Mouse (Mus musculus) heart, embryonic 12.5 days (tissue): Measurements from ENCODE around the gene Lmbr1. TPM values are rescaled to one million over a fixed set of nuclear protein-coding genes. Genes with fewer than 3 reads are reported as not detected.

Experiments used
- ATAC-seq: fragments of 200-750 bp; cut with Nextera tagmentation; 2 replicates; pipeline ENCODE4 v1.8.0; 2017; ENCODE audit warnings: moderate TSS enrichment, moderate library complexity; ENCODE audit not compliant: insufficient number of reproducible peaks, low FRiP score
- H3K27ac ChIP-seq: fragments of 300-500 bp; sonication (generic); 2 replicates; pipeline ENCODE4 v1.5.1; 2016; ENCODE audit warnings: mild to moderate bottlenecking, moderate library complexity; ENCODE audit not compliant: poor library complexity, severe bottlenecking
- H3K27me3 ChIP-seq: fragments of 300-500 bp; sonication (generic); replicated peaks from 2 replicates; pipeline ENCODE4 v1.6.1; 2016; ENCODE audit warnings: mild to moderate bottlenecking, moderate library complexity
- H3K36me3 ChIP-seq: fragments of 300-500 bp; sonication (generic); 2 replicates; pipeline ENCODE4 v1.6.1; 2016; ENCODE audit warnings: mild to moderate bottlenecking, moderate library complexity
- H3K4me1 ChIP-seq: fragments of 300-500 bp; sonication (generic); replicated peaks from 2 replicates; pipeline ENCODE4 v1.6.1; 2016; ENCODE audit warnings: mild to moderate bottlenecking
- H3K4me2 ChIP-seq: fragments of 300-500 bp; sonication (generic); 2 replicates; pipeline ENCODE4 v1.6.1; 2016; ENCODE audit warnings: mild to moderate bottlenecking, moderate library complexity
- H3K4me3 ChIP-seq: fragments of 300-500 bp; sonication (generic); 2 replicates; pipeline ENCODE4 v1.5.1; 2016; ENCODE audit warnings: mild to moderate bottlenecking
- H3K9ac ChIP-seq: fragments of 300-500 bp; sonication (generic); 2 replicates; pipeline ENCODE4 v1.6.1; 2016; ENCODE audit warnings: mild to moderate bottlenecking, moderate library complexity
- H3K9me3 ChIP-seq: fragments of 300-500 bp; sonication (generic); replicated peaks from 2 replicates; pipeline ENCODE4 v1.6.1; 2016; ENCODE audit warnings: mild to moderate bottlenecking, moderate library complexity
- WGBS: fragments of 180-500 bp; shearing (Covaris S2); methylation state at CpG from one replicate; pipeline ENCODE4 v1.1.7; 2016; 5-methylcytosine and 5-hydroxymethylcytosine counted together
- microRNA-seq: library from miRNA; unstranded; fragments of <30 nt; microRNA quantifications from one replicate; pipeline ENCODE4, GENCODE M21; 2017
- polyA plus RNA-seq: library from polyadenylated mRNA; unstranded; fragments of >200 nt; fragmentation: Nextera tagmentation; extraction: Ambion mirVana; gene quantifications from 2 replicates; pipeline ENCODE4 v1.2.1, GENCODE M21; 2016

The Lmbr1 gene
- polyA plus RNA-seq, 1 experiment from 2014 or later, result 14.3 TPM

GRCm38 (mm10) chr5:29198960-29199488 lies 179.2 kb downstream of the Lmbr1 start:
- Histone ChIP-seq H3K4me3 (no peak overlapping the region), H3K27ac (0 out of 2 replicates have a peak overlapping the region, but pooled peaks have one; percentile 7), H3K9me3 (no peaks in the 10 kb centered on the region), H3K27me3 (no peaks in the 10 kb centered on the region), H3K4me2 (no peak overlapping the region), H3K36me3 (no peaks in the 10 kb centered on the region), H3K4me1 (peaks cover 10% of the 10 kb centered on the region; the same call in 1 of the 2 replicates), H3K9ac (no peak overlapping the region)
- no peak for ATAC-seq
- WGBS, result 69% methylated on average over 4 of the region's 4 CpGs

GRCm38 (mm10) chr5:29197187-29197586 lies 181.0 kb downstream of the Lmbr1 start:
- Histone ChIP-seq H3K9ac (no peak overlapping the region), H3K4me1 (peaks cover 10% of the 10 kb centered on the region; the same call in 1 of the 2 replicates), H3K36me3 (no peaks in the 10 kb centered on the region), H3K27me3 (no peaks in the 10 kb centered on the region), H3K27ac (no peak overlapping the region), H3K9me3 (no peaks in the 10 kb centered on the region), H3K4me2 (no peak overlapping the region), H3K4me3 (no peak overlapping the region)
- no peak for ATAC-seq
- WGBS, result 91% methylated on average over 4 of the region's 4 CpGs

GRCm38 (mm10) chr5:29196264-29196658 lies 181.9 kb downstream of the Lmbr1 start:
- Histone ChIP-seq H3K4me1 (peaks cover 10% of the 10 kb centered on the region; the same call in 1 of the 2 replicates), H3K27me3 (no peaks in the 10 kb centered on the region), H3K27ac (no peak overlapping the region), H3K4me3 (peak overlapping the region; percentile 66), H3K36me3 (no peaks in the 10 kb centered on the region), H3K4me2 (peak overlapping the region; percentile 74), H3K9me3 (no peaks in the 10 kb centered on the region), H3K9ac (peak overlapping the region; percentile 73)
- 12% methylated on average over 12 of the region's 12 CpGs for WGBS
- ATAC-seq, result no peak

GRCm38 (mm10) chr5:29195570-29196263 lies 182.5 kb downstream of the Lmbr1 start, which contains the start of gene Rnf32:
Gene Rnf32, plus strand, starts transcription at chr5:29195992.
- no peaks in the 10 kb centered on the region for H3K27me3 ChIP-seq
- peaks cover 10% of the 10 kb centered on the region; the same call in 1 of the 2 replicates for H3K4me1 ChIP-seq
- peak within 1 kb of the TSS; percentile 73 for H3K9ac ChIP-seq
- H3K36me3 ChIP-seq, result no peaks in the 10 kb centered on the region
- under 1% methylated on average over 65 of the region's 70 CpGs for WGBS
- H3K27ac ChIP-seq, result no peak within 1 kb of the TSS
- ATAC-seq, result peak; percentile 97
- peak within 1 kb of the TSS; percentile 74 for H3K4me2 ChIP-seq
- H3K4me3 ChIP-seq, result peak within 1 kb of the TSS; percentile 66
- no peaks in the 10 kb centered on the region for H3K9me3 ChIP-seq

- Histone ChIP-seq H3K9ac (peak overlapping the region; percentile 73), H3K9me3 (no peaks in the 10 kb centered on the region), H3K4me3 (peak overlapping the region; percentile 66), H3K36me3 (no peaks in the 10 kb centered on the region), H3K27me3 (no peaks in the 10 kb centered on the region), H3K4me2 (peak overlapping the region; percentile 74), H3K4me1 (peaks cover 6% of the 10 kb centered on the region; the same call in 1 of the 2 replicates), H3K27ac (no peak overlapping the region)
- ATAC-seq, result peak; percentile 27; the same call in 1 of the 2 replicates
- WGBS, result 6% methylated on average over 9 of the region's 9 CpGs
Measured at GRCm38 (mm10) chr5:29195231-29195569, 183.0 kb downstream of the Lmbr1 start.

- Histone ChIP-seq H3K9ac (no peak overlapping the region), H3K4me2 (no peak overlapping the region), H3K27me3 (no peaks in the 10 kb centered on the region), H3K9me3 (no peaks in the 10 kb centered on the region), H3K36me3 (no peaks in the 10 kb centered on the region), H3K4me3 (no peak overlapping the region), H3K4me1 (no peaks in the 10 kb centered on the region), H3K27ac (no peak overlapping the region)
- WGBS, result 71% methylated on average over 5 of the region's 5 CpGs
- no peak for ATAC-seq
Measured at GRCm38 (mm10) chr5:29186798-29187197, 191.4 kb downstream of the Lmbr1 start.

Small RNA genes within 50 kb of the gene (microRNA-seq; reads per million reads assigned to microRNA genes)
- gene Gm23801, result not detected

Other genes with a start within 250 kb of the Lmbr1 start
- 2.2 and 3.4 TPM in 2 replicates for gene Rnf32, start 182.4 kb downstream of the Lmbr1 start, polyA plus RNA-seq
- 19.0 and 23.6 TPM in 2 replicates for gene Nom1, start 56.3 kb upstream of the Lmbr1 start, polyA plus RNA-seq
- gene Mnx1, start 100.1 kb upstream of the Lmbr1 start, polyA plus RNA-seq, result 0.08 TPM in 1 of 2 replicates, not detected in the other
- gene Ube3c, start 190.9 kb upstream of the Lmbr1 start, polyA plus RNA-seq, result 34.2 and 35.8 TPM in 2 replicates